Mouse (Mus musculus): ENCODE measurements around the gene Ctf2. TPM values are rescaled to one million over a fixed set of nuclear protein-coding genes. Genes with fewer than 3 reads are reported as not detected.

Gene Ctf2
- total and polyA plus RNA-seq, 3 experiments: 0.39 to 1.0 TPM; not detected in 1

DNA sequence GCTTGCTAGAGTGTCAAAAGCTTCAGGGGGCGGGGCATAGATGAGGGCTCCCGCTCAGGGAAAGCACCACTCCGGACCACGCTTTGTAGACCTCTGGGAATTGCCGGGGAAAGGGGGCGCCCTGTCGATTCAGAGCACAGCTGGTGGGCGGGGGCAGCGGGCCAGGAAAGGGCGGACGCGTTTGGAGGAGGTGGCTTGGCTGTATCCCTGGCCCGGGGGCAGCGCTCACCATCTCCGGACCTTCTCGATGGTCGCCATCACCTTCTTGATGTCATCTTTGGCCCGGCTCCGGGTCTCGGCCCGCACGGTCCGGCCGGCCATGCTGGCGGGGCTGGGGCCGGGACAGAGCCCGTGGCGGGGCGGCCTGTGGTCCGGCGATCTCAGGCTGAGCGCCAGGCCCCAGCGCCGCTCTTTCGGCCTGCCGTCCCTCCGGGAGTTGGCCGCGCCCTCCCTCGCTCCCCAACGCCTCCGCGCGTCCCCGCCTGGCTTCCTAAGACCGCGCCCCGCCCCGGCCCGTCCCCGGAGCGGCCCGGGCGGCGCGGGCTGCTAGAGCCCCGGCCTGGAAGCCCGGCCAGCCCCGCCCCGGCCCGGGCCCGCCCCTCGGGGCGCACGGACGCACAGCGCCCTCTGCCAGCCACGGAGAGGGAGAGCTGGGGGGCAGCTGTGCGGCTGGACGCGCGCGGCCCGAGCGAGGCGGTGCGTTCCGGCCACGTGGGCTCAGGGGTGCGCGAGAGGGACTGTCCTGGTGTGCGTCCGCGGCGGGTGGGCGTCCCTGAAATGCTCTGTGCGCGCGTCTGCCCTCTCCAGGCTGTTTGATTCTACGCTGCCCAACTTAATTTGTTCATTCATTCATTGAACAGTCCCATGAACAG lies 23.5 kb downstream of the Ctf2 start, which contains the start of gene Bcl7c (continued):
- TF ChIP-seq MEF2A (IDR thresholded peaks at IDR 0.05; ENCODE audit: extremely low read depth, insufficient replicate concordance, low read depth, low read length, poor library complexity, severe bottlenecking): no peak
- TF ChIP-seq POLR2AphosphoS5 (IDR thresholded peaks at IDR 0.05; ENCODE audit: borderline replicate concordance, low read depth, low read length): no peak
- no peak for TF ChIP-seq MAFK (IDR thresholded peaks at IDR 0.05; ENCODE audit: borderline replicate concordance, low read depth, low read length)
- no peak for TF ChIP-seq ZKSCAN1 (IDR thresholded peaks at IDR 0.05; ENCODE audit: low read depth, low read length)
- peak; percentile 93 for TF ChIP-seq USF1 (IDR thresholded peaks at IDR 0.05; ENCODE audit: low read depth, low read length)
- no peak for TF ChIP-seq TAL1 (IDR thresholded peaks at IDR 0.05; ENCODE audit: low read length)
- no peak for TF ChIP-seq CHD2 (IDR thresholded peaks at IDR 0.05; ENCODE audit: low read length)
- TF ChIP-seq JUND (IDR thresholded peaks at IDR 0.05; ENCODE audit: low read depth, low read length): no peak
- no peak for TF ChIP-seq GABPA (IDR thresholded peaks at IDR 0.05; ENCODE audit: low read depth, low read length)
- peak; percentile 33; the same call in 1 of the 2 replicates for TF ChIP-seq TBP (IDR thresholded peaks at IDR 0.05; ENCODE audit: low read depth, low read length)
- peak in 1 of 2 experiments; percentile 22; a peak in 1 of 4 replicates for TF ChIP-seq EP300 (IDR thresholded peaks at IDR 0.05; ENCODE audit: low read depth in 1 of 2, low read length in 2 of 2)
- TF ChIP-seq HCFC1 (IDR thresholded peaks at IDR 0.05; ENCODE audit: low read depth, low read length): peak; percentile 68
- TF ChIP-seq NELFE (IDR thresholded peaks at IDR 0.05; ENCODE audit: low read depth, low read length): peak; percentile 61
- TF ChIP-seq ZNF384 (IDR thresholded peaks at IDR 0.05; ENCODE audit: low read depth, low read length): no peak
- TF ChIP-seq E2F4 (IDR thresholded peaks at IDR 0.05; ENCODE audit: borderline replicate concordance, low read depth, low read length): 0 out of 2 replicates have a peak, but pooled peaks have one; percentile 5

DNA sequence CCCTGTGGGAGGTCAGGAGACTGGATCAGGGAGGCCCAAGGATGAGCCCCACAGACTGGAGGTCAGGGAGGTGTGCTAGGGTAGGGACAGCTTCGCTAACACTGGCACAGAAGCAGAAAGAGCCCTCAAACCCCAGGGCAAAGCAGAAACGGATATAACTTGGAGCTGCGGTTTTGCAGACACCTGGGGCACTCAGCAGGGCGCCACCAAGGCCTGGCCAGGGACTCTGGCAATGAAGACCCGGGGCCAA lies 24.1 kb downstream of the Ctf2 start:
- peaks cover 0 to 7% of the 10 kb centered on the region in 2 experiments; a peak in 2 of 4 replicates for H3K36me3 ChIP-seq (ENCODE audit: control insufficient read depth in 1 of 2, insufficient read depth in 2 of 2, low read length in 2 of 2)
- peak overlapping the region; percentile 83 for H3K27ac ChIP-seq (ENCODE audit: control insufficient read depth, low read depth, low read length)
- TF ChIP-seq UBTF (IDR thresholded peaks at IDR 0.05; ENCODE audit: borderline replicate concordance, insufficient read depth, low read depth, low read length) (no peak), TAL1 (IDR thresholded peaks at IDR 0.05; ENCODE audit: low read length) (no peak), MAZ (IDR thresholded peaks at IDR 0.05; ENCODE audit: low read depth, low read length) (no peak), ZMIZ1 (IDR thresholded peaks at IDR 0.05; ENCODE audit: low read depth, low read length) (0 out of 2 replicates have a peak, but pooled peaks have one; percentile 7), SIN3A (IDR thresholded peaks at IDR 0.05; ENCODE audit: low read length) (0 out of 2 replicates have a peak, but pooled peaks have one; percentile 53), ETS1 (IDR thresholded peaks at IDR 0.05; ENCODE audit: low read depth, low read length) (peak; percentile 53; the same call in 1 of the 2 replicates), ZC3H11A (IDR thresholded peaks at IDR 0.05; ENCODE audit: low read depth, low read length) (no peak), BHLHE40 (IDR thresholded peaks at IDR 0.05; ENCODE audit: borderline replicate concordance, low read depth, low read length) (no peak), TCF12 (IDR thresholded peaks at IDR 0.05; ENCODE audit: low read depth, low read length) (0 out of 2 replicates have a peak, but pooled peaks have one; percentile 23)
- no peaks in the 10 kb centered on the region for H3K27me3 ChIP-seq (ENCODE audit: control insufficient read depth in 1 of 2, insufficient read depth in 2 of 2, low read length in 2 of 2)
- H3K79me2 ChIP-seq (ENCODE audit: control insufficient read depth, insufficient read depth, low read length, poor library complexity): peaks cover 5% of the 10 kb centered on the region
- DNase-seq (ENCODE audit: low read depth, low spot score): no peak
- peaks cover 4 to 14% of the 10 kb centered on the region in 2 experiments for H3K4me1 ChIP-seq (ENCODE audit: control insufficient read depth in 1 of 2, insufficient read depth in 2 of 2, low read length in 2 of 2)
- H3K9me3 ChIP-seq (replicated peaks; ENCODE audit: insufficient read depth, low read length): no peaks in the 10 kb centered on the region
- peak overlapping the region; percentile 75 to 76 for H3K4me3 ChIP-seq (ENCODE audit: control insufficient read depth in 1 of 2, insufficient read depth in 1 of 2, low read depth in 2 of 2, low read length in 2 of 2)
- peak overlapping the region; percentile 84 for H3K9ac ChIP-seq (ENCODE audit: control insufficient read depth, low read depth, low read length, poor library complexity, severe bottlenecking)
